Mouse (Mus musculus): ENCODE results near the gene Bglap. TPM values are rescaled to one million over a fixed set of nuclear protein-coding genes. Genes with fewer than 3 reads are reported as not detected.

Bglap gene
- polyA plus RNA-seq, 1 experiment, result 0.34 TPM

DNA sequence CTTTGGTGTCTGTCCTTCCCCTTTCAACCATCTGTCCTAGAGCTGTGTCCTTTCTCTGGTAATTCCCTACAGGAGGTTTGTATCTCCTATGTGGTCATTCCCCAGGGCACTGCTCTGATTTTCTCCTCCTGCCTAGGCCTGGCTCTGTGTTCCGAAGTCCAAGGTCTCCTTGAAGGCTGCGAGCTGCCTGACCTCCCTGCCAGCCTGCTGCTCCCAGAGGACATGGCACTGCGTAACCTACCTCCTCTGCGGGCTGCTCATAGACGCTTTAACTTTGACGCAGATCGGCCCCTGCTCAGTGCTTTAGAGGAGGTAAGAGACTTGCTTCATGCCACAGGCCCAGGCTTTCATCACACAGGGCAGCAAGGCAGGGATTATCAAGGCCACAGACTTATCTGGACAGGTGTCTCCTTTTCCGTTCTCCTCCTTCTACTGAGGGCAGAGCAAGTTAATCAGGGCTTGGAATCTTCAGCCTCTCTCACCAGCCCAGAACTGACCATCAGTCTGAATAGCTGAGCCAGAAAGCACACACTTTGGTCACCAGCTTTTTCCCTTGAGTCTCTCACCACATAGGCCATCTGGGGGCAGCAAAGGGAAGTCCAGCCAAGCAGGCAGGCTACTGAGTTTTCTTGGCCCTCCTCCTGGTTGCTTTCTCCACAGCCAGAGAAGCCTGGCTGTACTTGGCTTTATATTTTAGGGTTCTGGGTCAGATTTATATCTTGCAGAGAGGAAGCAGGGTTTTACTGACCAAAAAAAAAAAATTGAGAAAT lies 29.7 kb downstream of the Bglap start:
- DNase-seq (ENCODE audit: extremely low spot score in 1 of 2, low spot score in 1 of 2), result peak in 1 of 2 experiments; percentile 48

DNA sequence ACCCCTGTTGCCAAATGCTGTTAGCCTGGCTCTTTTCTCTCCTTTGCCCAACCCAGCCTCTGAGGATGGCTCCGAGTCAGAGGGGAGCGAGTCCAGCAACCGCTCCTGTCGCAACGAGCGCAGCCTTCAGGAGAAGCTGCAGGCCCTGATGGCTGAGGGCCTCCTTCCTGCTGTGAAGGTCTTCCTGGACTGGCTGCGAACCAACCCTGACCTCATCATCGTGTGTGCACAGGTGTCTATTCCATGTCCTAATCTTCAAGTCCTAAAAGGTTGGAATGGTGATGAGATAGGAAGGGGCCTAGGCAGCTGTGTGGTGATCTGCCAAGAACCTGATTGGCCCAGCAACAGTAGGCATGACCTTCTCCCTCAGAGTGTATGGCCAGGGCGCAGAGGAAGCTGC lies 31.4 kb downstream of the Bglap start:
- no peak for DNase-seq (ENCODE audit: extremely low spot score in 1 of 2, low spot score in 1 of 2)

DNA sequence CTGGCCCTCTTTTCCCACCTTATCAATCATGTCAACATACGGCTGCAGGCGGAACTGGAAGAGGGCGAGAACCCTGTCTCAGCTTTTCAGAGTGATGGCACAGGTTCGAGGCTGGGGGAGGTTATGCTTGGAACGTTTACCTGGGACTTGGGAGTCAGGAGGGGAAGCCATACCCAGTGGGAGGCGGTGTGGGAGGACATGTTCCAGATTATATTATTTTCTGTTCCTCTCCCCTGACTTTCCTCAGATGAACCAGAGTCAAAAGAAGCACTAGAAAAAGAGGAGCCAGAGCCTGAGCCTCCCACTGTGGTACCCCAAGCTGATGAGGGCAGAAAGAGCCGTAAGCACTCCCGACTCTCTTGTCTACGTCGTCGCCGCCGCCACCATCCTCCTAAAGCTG lies 33.5 kb downstream of the Bglap start:
- DNase-seq (ENCODE audit: extremely low spot score in 1 of 2, low spot score in 1 of 2), result peak in 1 of 2 experiments; percentile 29

DNA sequence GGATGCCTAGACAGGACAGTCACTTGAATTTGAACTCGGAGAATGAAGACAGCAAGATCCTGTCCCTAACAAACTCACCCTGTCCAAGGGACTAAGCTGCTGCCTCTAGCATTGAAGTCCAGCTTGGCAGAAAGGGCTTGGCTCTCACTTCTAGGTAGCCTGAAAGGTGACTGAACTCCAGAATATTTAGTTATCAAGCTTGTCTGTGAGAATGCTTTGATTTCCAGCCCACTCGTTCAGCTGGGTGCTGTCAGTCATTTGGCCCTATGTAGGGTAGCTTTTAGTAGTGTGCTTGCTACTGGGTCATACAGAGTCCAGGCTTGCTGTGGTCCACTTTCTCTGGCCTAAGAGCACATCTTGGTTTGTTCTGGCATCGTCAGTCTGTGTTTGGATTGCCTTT lies 45.3 kb downstream of the Bglap start:
- no peak for DNase-seq (ENCODE audit: extremely low spot score in 1 of 2, low spot score in 1 of 2)

DNA sequence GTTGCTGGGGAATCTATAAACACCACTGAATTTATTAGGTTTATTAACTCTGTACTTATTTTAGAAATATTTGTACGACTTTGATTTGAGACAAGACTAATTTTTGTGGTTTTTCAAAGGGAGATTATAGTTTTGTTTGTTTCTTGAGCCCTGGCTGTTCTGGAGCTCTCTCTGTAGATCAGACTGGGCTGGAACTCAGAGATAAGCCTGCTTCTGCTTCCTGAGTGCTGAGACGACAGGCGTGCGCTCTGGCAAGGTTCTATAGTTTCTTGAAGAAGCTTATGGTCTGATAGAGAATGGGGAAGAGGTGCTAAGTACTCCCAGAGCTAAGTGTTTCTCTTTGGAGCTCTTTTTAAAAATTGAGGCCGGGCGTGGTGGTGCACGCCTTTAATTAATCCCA lies 45.9 kb downstream of the Bglap start:
- no peak for DNase-seq (ENCODE audit: extremely low spot score in 1 of 2, low spot score in 1 of 2)

DNA sequence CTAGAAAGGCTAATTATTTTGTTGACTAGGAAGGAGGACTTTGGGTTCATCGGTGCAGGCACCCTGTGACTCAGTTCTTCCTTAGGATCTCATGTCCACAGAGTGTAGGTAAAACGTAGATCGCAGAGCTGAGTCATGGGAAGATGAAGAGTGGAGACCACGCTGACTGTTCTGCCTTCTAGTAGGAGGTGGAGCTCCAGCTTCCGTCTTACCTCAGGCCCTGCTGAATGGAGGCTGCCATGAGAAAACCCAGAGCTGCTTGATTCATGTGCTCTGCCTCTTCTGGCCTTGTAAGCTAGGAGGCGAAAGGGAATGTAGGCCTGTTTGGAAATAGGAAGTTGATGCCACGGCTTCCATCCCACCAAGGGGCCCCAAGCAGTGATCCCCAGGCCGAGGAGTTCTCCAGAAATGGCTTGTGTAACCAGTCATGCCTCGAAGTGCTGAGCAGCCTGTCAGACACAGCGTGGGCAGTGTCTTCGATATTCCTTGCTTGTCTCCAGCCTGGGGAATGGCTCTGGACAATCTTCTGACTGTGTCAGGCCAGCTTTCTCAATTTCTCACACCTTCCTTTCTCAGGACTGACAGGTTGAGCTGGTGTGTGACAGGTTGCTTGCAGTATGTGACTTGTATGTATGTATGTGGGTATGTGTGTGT lies 46.8 kb downstream of the Bglap start:
- DNase-seq (ENCODE audit: extremely low spot score in 1 of 2, low spot score in 1 of 2), result peak in 1 of 2 experiments; percentile 57

DNA sequence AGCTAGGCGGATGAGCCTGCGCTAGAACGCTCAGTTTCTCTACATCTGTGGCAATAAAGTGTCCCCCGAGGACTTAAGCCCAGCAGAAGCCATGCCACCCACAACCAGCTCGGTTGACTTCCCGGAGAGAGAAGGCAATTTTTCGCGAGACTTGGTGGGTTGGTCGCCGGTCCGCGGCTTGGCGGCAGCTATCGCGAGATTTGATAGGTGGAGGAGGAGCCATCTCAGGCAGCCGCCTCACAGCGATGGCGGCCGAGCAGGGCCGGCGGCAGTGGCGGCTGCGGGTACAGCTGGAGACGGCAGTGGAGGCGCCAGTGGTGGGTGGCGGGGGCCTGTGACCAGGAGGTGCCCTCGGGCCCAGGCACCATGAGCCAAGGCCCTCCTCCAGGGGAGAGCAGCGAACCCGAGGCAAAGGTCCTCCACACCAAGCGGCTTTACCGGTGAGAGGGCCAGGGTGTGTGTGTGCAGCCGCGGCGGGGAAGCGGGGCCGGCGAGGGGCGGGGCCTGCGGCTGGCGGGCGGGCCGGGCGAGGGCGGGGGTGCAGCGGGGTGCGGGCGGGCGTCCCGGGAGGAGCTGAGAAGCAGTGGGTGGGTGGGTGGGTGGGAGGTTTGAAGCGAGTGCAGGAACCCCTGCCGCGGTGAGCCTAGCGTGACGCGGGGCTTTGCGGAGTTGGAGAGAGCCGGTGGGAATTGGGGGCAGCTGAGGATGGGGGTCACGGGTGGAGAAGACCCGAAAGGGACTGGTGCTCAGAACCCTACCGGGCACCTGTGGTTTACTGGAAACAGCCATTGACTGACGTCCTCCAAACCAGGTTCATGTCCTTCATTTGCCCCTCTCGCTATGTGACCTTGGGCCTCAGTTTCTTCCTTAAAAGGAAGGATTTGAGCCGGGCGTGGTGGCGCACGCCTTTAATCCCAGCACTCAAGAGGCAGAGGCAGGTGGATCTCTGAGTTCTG lies 47.9 kb downstream of the Bglap start, which contains the start of the genes Tmem79 and Smg5:
Gene Tmem79, minus strand, starts transcription at position 91 of the 956 bp plus-strand sequence.
Gene Smg5, plus strand, starts transcription at position 203 of the 956 bp plus-strand sequence.
- peak; percentile 91 to 97 for DNase-seq (ENCODE audit: extremely low spot score in 1 of 2, low spot score in 1 of 2)

DNA sequence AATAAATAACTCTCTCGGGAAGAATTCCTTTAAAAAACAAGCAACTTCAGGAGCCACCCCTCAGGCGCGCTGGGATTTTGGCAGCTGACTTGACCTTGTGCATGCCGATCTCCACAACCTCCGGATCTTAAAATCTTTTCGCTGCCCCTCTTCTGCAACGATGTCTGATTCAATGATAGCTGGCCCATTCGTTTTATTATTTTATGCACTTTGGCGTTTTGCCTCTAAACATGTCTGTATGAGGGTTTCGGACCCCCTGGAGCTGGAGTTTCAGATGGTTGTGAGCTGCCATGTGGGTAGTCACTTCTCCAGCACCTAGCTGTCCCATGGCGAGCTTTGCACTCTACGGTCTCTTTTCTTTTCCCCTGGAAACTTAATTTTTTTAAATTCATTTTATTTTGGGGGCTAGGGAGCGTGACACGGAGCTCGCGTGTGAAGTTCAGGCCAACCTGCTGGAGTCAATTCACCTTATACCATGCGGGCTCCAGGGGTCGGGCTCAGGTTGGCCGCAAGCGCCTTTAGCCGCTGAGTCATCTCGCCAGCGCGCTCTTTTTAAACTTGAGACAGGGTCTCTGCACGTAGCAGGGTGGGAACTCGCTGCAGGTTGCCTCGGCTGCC lies 48.7 kb downstream of the Bglap start:
- DNase-seq (ENCODE audit: extremely low spot score in 1 of 2, low spot score in 1 of 2), result no peak

DNA sequence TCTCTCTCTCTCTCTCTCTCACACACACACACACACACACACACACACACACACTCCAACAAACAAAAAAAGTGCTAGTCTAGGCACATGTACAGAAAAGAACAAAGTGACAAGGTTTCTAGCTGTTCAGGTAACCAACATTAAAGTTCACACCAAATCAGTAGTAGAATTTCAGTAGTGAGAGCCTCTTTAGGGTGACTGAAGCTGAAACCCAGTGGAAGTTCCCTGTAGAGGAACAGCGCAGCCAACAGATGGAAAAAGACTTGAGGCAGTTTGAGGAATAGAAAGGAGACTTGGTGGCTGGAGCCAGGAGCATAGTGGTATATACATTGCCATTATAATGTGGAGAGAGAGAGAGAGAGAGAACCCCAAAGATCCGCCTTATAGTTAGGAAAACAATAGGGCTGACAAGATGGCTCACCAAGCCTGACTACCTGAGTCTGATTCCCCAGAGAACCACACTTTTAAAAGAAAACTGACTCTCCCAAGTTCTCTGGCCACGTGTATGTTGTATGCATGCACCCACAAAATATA lies 49.3 kb downstream of the Bglap start:
- DNase-seq (ENCODE audit: extremely low spot score in 1 of 2, low spot score in 1 of 2), result no peak

DNA sequence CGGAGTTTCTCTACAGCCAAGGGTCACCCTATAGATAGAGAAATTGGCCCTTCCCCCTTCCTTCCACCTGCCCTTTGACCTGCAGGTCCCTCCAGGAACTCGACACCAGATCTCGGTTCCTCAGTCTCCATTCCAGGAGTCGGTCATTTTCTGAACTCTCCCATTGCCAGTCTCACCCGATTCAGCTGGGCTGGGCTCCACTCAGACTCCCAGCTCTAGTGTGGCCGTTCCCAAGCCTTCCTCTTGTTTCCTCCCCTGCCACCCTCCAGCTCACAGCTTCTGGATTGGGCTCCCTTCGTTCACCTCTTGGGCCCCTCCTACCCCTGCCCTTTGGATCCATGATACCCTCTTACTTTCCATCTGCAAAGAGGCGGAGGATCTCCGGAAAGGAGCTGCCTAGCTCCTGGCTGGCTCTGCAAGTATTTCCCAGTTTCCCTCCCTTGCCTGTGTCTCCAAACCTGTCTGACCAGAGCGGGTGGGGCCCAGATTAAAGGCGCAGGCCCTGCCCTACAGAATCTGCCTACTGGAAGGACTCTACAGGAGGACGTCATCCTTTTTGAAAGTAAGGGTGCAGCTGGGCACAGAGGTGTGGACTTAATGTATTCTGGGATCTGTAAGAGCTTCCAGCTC lies 50.1 kb downstream of the Bglap start:
- no peak for DNase-seq (ENCODE audit: extremely low spot score in 1 of 2, low spot score in 1 of 2)

Other genes starting within 250 kb of the Bglap start
- gene Mef2d, start 242.1 kb downstream of the Bglap start, polyA plus RNA-seq (2012; rRNA removed), result 137 and 138 TPM in 2 replicates
- not detected in 2 replicates for gene Rhbg, start 129.8 kb downstream of the Bglap start, polyA plus RNA-seq (2012; rRNA removed)
- not detected in 2 replicates for gene Gm38392, start 97.3 kb downstream of the Bglap start, polyA plus RNA-seq (2012; rRNA removed)
- 4.2 and 5.1 TPM in 2 replicates for gene Tsacc, start 87.5 kb downstream of the Bglap start, polyA plus RNA-seq (2012; rRNA removed)
- 141 and 157 TPM in 2 replicates for gene Cct3, start 87.3 kb downstream of the Bglap start, polyA plus RNA-seq (2012; rRNA removed)
- 88.0 and 91.7 TPM in 2 replicates for gene Glmp, start 59.4 kb downstream of the Bglap start, polyA plus RNA-seq (2012; rRNA removed)
- 0.64 and 0.78 TPM in 2 replicates for gene Tmem79, start 48.3 kb downstream of the Bglap start, polyA plus RNA-seq (2012; rRNA removed)
- gene Smg5, start 48.2 kb downstream of the Bglap start, polyA plus RNA-seq (2012; rRNA removed), result 87.8 and 92.8 TPM in 2 replicates
- 29.8 and 29.9 TPM in 2 replicates for gene Paqr6, start 19.9 kb downstream of the Bglap start, polyA plus RNA-seq (2012; rRNA removed)
- 0.46 and 2.3 TPM in 2 replicates for gene Bglap3, start 11.7 kb downstream of the Bglap start, polyA plus RNA-seq (2012; rRNA removed)
- gene Bglap2, start 5.8 kb downstream of the Bglap start, polyA plus RNA-seq (2012; rRNA removed), result 1.6 and 5.5 TPM in 2 replicates
- 12.6 and 14.3 TPM in 2 replicates for gene Pmf1, start 25.9 kb upstream of the Bglap start, polyA plus RNA-seq (2012; rRNA removed)
- 59.9 and 61.4 TPM in 2 replicates for gene Slc25a44, start 40.7 kb upstream of the Bglap start, polyA plus RNA-seq (2012; rRNA removed)
- gene Sema4a, start 76.7 kb upstream of the Bglap start, polyA plus RNA-seq (2012; rRNA removed), result 66.2 and 70.8 TPM in 2 replicates
- 52.5 and 53.9 TPM in 2 replicates for gene Lmna, start 125.5 kb upstream of the Bglap start, polyA plus RNA-seq (2012; rRNA removed)
- gene Mex3a, start 147.9 kb upstream of the Bglap start, polyA plus RNA-seq (2012; rRNA removed), result 4.5 and 4.7 TPM in 2 replicates
- gene Rab25, start 163.8 kb upstream of the Bglap start, polyA plus RNA-seq (2012; rRNA removed), result 0.40 and 0.67 TPM in 2 replicates
- 110 and 131 TPM in 2 replicates for gene Lamtor2, start 168.6 kb upstream of the Bglap start, polyA plus RNA-seq (2012; rRNA removed)
- gene Ubqln4, start 169.3 kb upstream of the Bglap start, polyA plus RNA-seq (2012; rRNA removed), result 97.4 and 102 TPM in 2 replicates
- gene Ssr2, start 191.4 kb upstream of the Bglap start, polyA plus RNA-seq (2012; rRNA removed), result 111 and 131 TPM in 2 replicates
- gene Arhgef2, start 221.5 kb upstream of the Bglap start, polyA plus RNA-seq (2012; rRNA removed), result 185 and 212 TPM in 2 replicates